Mouse (Mus musculus) heart, embryonic 13.5 days (tissue): ENCODE results near the gene Ifitm3. TPM values are rescaled to one million over a fixed set of nuclear protein-coding genes. Genes with fewer than 3 reads are reported as not detected.

ENCODE experiments used
- ATAC-seq: fragments of 200-750 bp; cut with Nextera tagmentation; 2 replicates; pipeline ENCODE4 v1.8.0; 2017; ENCODE audit warnings: moderate TSS enrichment; ENCODE audit not compliant: insufficient number of reproducible peaks, low FRiP score, low TSS enrichment; ENCODE audit errors: extremely low read depth
- H3K27ac ChIP-seq: fragments of 300-500 bp; sonication (generic); replicated peaks from 2 replicates; pipeline ENCODE4 v1.5.1; 2015; ENCODE audit warnings: moderate library complexity, mild to moderate bottlenecking, inconsistent platforms
- H3K27me3 ChIP-seq: fragments of 300-500 bp; sonication (generic); replicated peaks from 2 replicates; pipeline ENCODE4 v1.6.1; 2015; ENCODE audit warnings: mild to moderate bottlenecking, inconsistent platforms
- H3K36me3 ChIP-seq: fragments of 300-500 bp; sonication (generic); 2 replicates; pipeline ENCODE4 v1.6.1; 2015; ENCODE audit warnings: mild to moderate bottlenecking, inconsistent platforms
- H3K4me1 ChIP-seq: fragments of 300-500 bp; sonication (generic); 2 replicates; pipeline ENCODE4 v1.6.1; 2015; ENCODE audit warnings: inconsistent platforms
- H3K4me2 ChIP-seq: fragments of 300-500 bp; sonication (generic); 2 replicates; pipeline ENCODE4 v1.6.1; 2015; ENCODE audit warnings: inconsistent platforms, mild to moderate bottlenecking, moderate library complexity
- H3K4me3 ChIP-seq: fragments of 300-500 bp; sonication (generic); 2 replicates; pipeline ENCODE4 v1.5.1; 2015; ENCODE audit warnings: moderate library complexity, mild to moderate bottlenecking, inconsistent platforms
- H3K9ac ChIP-seq: fragments of 300-500 bp; sonication (generic); 2 replicates; pipeline ENCODE4 v1.6.1; 2015; ENCODE audit warnings: inconsistent platforms, mild to moderate bottlenecking, moderate library complexity
- H3K9me3 ChIP-seq: fragments of 300-500 bp; sonication (generic); 2 replicates; pipeline ENCODE4 v1.6.1; 2016; ENCODE audit warnings: inconsistent platforms
- WGBS: fragments of 180-500 bp; shearing (Covaris S2); methylation state at CpG from one replicate; pipeline ENCODE4 v1.1.7; 2015; ENCODE audit warnings: mixed read lengths; 5-methylcytosine and 5-hydroxymethylcytosine counted together
- polyA plus RNA-seq: library from polyadenylated mRNA; unstranded; fragments of >200 nt; fragmentation: Nextera tagmentation; extraction: Ambion mirVana; gene quantifications from 2 replicates; pipeline ENCODE4 v1.2.1, GENCODE M21; 2015

The Ifitm3 gene
- polyA plus RNA-seq, 1 experiment from 2014 or later, result 73.2 TPM

- Histone ChIP-seq H3K4me1 (peaks cover 23% of the 10 kb centered on the region), H3K36me3 (no peaks in the 10 kb centered on the region), H3K9me3 (no peaks in the 10 kb centered on the region), H3K27me3 (peaks cover 12% of the 10 kb centered on the region; the same call in 1 of the 2 replicates), H3K4me3 (peak overlapping the region; percentile 55), H3K27ac (no peak overlapping the region), H3K4me2 (peak overlapping the region; percentile 67), H3K9ac (peak overlapping the region; percentile 76)
- WGBS, result 74% methylated on average over 9 of the region's 9 CpGs
- no peak for ATAC-seq
Observed at GRCm38 (mm10) chr7:141009665-141010064, 905 bp downstream of the Ifitm3 start.

- Histone ChIP-seq H3K9ac (peak overlapping the region; percentile 50), H3K9me3 (no peaks in the 10 kb centered on the region), H3K4me3 (peak overlapping the region; percentile 55), H3K36me3 (no peaks in the 10 kb centered on the region), H3K4me1 (peaks cover 23% of the 10 kb centered on the region), H3K27me3 (peaks cover 12% of the 10 kb centered on the region; the same call in 1 of the 2 replicates), H3K4me2 (peak overlapping the region; percentile 67), H3K27ac (no peak overlapping the region)
- ATAC-seq, result no peak
- WGBS, result 7% methylated on average over 20 of the region's 20 CpGs
Observed at GRCm38 (mm10) chr7:141008938-141009660, 1.5 kb downstream of the Ifitm3 start.

GRCm38 (mm10) chr7:141008312-141008761 is 2.2 kb downstream of the Ifitm3 start:
- ATAC-seq, result no peak
- no peak overlapping the region for H3K27ac ChIP-seq

GRCm38 (mm10) chr7:141006914-141007313 is 3.7 kb downstream of the Ifitm3 start:
- Histone ChIP-seq H3K4me2 (no peak overlapping the region), H3K4me3 (no peak overlapping the region), H3K27me3 (peaks cover 12% of the 10 kb centered on the region; the same call in 1 of the 2 replicates), H3K9ac (no peak overlapping the region), H3K9me3 (no peaks in the 10 kb centered on the region), H3K27ac (no peak overlapping the region), H3K36me3 (no peaks in the 10 kb centered on the region), H3K4me1 (peaks cover 23% of the 10 kb centered on the region)
- ATAC-seq, result no peak
- 64% methylated on average over 5 of the region's 5 CpGs for WGBS

More at GRCm38 (mm10) chr7:141008312-141008761, 2.2 kb downstream of the Ifitm3 start:
- WGBS, result 11% methylated on average over 7 of the region's 7 CpGs
- Histone ChIP-seq H3K4me1 (peaks cover 23% of the 10 kb centered on the region), H3K9ac (peak overlapping the region; percentile 50), H3K4me3 (peak overlapping the region; percentile 55), H3K36me3 (no peaks in the 10 kb centered on the region), H3K27me3 (peaks cover 12% of the 10 kb centered on the region; the same call in 1 of the 2 replicates), H3K4me2 (peak overlapping the region; percentile 67), H3K9me3 (no peaks in the 10 kb centered on the region)

- ATAC-seq, result no peak
- H3K36me3 ChIP-seq, result no peaks in the 10 kb centered on the region
- H3K27me3 ChIP-seq, result peaks cover 12% of the 10 kb centered on the region; the same call in 1 of the 2 replicates
- no peak overlapping the region for H3K9ac ChIP-seq
- no peaks in the 10 kb centered on the region for H3K9me3 ChIP-seq
- no peak overlapping the region for H3K4me3 ChIP-seq
- no peak overlapping the region for H3K4me2 ChIP-seq
- peaks cover 23% of the 10 kb centered on the region for H3K4me1 ChIP-seq
- H3K27ac ChIP-seq, result no peak overlapping the region
- WGBS, result 85% methylated on average over 6 of the region's 6 CpGs
Observed at GRCm38 (mm10) chr7:141006446-141006845, 4.1 kb downstream of the Ifitm3 start.

GRCm38 (mm10) chr7:141003248-141004010 is 7.1 kb downstream of the Ifitm3 start:
- peaks cover 3% of the 10 kb centered on the region; the same call in 1 of the 2 replicates for H3K4me1 ChIP-seq
- no peak for ATAC-seq
- no peak overlapping the region for H3K4me2 ChIP-seq
- H3K27ac ChIP-seq, result no peak overlapping the region
- H3K27me3 ChIP-seq, result peaks cover 7% of the 10 kb centered on the region
- H3K9ac ChIP-seq, result no peak overlapping the region
- H3K9me3 ChIP-seq, result no peaks in the 10 kb centered on the region
- H3K36me3 ChIP-seq, result no peaks in the 10 kb centered on the region
- no peak overlapping the region for H3K4me3 ChIP-seq
- WGBS, result 69% methylated on average over 5 of the region's 5 CpGs

GRCm38 (mm10) chr7:141000881-141001708 is 9.5 kb downstream of the Ifitm3 start:
- Histone ChIP-seq H3K4me3 (no peak overlapping the region), H3K9me3 (no peaks in the 10 kb centered on the region), H3K4me2 (no peak overlapping the region), H3K27me3 (no peaks in the 10 kb centered on the region; the same call in 1 of the 2 replicates), H3K36me3 (no peaks in the 10 kb centered on the region), H3K4me1 (no peaks in the 10 kb centered on the region), H3K27ac (no peak overlapping the region), H3K9ac (no peak overlapping the region)
- ATAC-seq, result no peak
- 67% methylated on average over 15 of the region's 15 CpGs for WGBS

- H3K36me3 ChIP-seq, result no peaks in the 10 kb centered on the region
- 78% methylated on average over 11 of the region's 11 CpGs for WGBS
- H3K27me3 ChIP-seq, result no peaks in the 10 kb centered on the region; the same call in 1 of the 2 replicates
- ATAC-seq, result no peak
- no peak overlapping the region for H3K9ac ChIP-seq
- no peak overlapping the region for H3K4me3 ChIP-seq
- H3K4me2 ChIP-seq, result no peak overlapping the region
- no peaks in the 10 kb centered on the region for H3K9me3 ChIP-seq
- no peak overlapping the region for H3K27ac ChIP-seq
- no peaks in the 10 kb centered on the region for H3K4me1 ChIP-seq
Observed at GRCm38 (mm10) chr7:140998853-140999700, 11.5 kb downstream of the Ifitm3 start.

- no peaks in the 10 kb centered on the region for H3K9me3 ChIP-seq
- no peak for ATAC-seq
- no peak overlapping the region for H3K27ac ChIP-seq
- 27% methylated on average over 1 of the region's 1 CpGs for WGBS
- H3K4me1 ChIP-seq, result no peaks in the 10 kb centered on the region
- H3K4me3 ChIP-seq, result no peak overlapping the region
- no peak overlapping the region for H3K9ac ChIP-seq
- no peak overlapping the region for H3K4me2 ChIP-seq
- H3K36me3 ChIP-seq, result no peaks in the 10 kb centered on the region
- no peaks in the 10 kb centered on the region; the same call in 1 of the 2 replicates for H3K27me3 ChIP-seq
Observed at GRCm38 (mm10) chr7:140997817-140998216, 12.8 kb downstream of the Ifitm3 start.

GRCm38 (mm10) chr7:140991117-140991689 is 19.4 kb downstream of the Ifitm3 start:
- no peak overlapping the region for H3K4me3 ChIP-seq
- 73% methylated on average over 14 of the region's 14 CpGs for WGBS

More at GRCm38 (mm10) chr7:140991117-140991689, 19.4 kb downstream of the Ifitm3 start:
- H3K9ac ChIP-seq, result no peak overlapping the region
- no peaks in the 10 kb centered on the region for H3K36me3 ChIP-seq
- ATAC-seq, result no peak
- H3K27ac ChIP-seq, result no peak overlapping the region
- no peak overlapping the region for H3K4me2 ChIP-seq
- H3K4me1 ChIP-seq, result no peaks in the 10 kb centered on the region
- no peaks in the 10 kb centered on the region for H3K9me3 ChIP-seq
- peaks cover 11% of the 10 kb centered on the region; the same call in 1 of the 2 replicates for H3K27me3 ChIP-seq
